Mouse (Mus musculus) lung, adult 2 months (tissue): ENCODE results near the gene Rnf5.

Experiments
- CTCF ChIP-seq: fragments of 200-500 bp; IDR thresholded peaks from 2 replicates; pipeline ENCODE4 v1.5.1; 2011; ENCODE audit warnings: mild to moderate bottlenecking, low read length, control low read depth; ENCODE audit not compliant: insufficient read depth
- POLR2A ChIP-seq: fragments of 200-500 bp; IDR thresholded peaks from 2 replicates; pipeline ENCODE4 v1.6.1; 2011; ENCODE audit warnings: low read depth, mild to moderate bottlenecking, control low read depth, low read length, borderline replicate concordance; ENCODE audit errors: extremely low read depth

DNA sequence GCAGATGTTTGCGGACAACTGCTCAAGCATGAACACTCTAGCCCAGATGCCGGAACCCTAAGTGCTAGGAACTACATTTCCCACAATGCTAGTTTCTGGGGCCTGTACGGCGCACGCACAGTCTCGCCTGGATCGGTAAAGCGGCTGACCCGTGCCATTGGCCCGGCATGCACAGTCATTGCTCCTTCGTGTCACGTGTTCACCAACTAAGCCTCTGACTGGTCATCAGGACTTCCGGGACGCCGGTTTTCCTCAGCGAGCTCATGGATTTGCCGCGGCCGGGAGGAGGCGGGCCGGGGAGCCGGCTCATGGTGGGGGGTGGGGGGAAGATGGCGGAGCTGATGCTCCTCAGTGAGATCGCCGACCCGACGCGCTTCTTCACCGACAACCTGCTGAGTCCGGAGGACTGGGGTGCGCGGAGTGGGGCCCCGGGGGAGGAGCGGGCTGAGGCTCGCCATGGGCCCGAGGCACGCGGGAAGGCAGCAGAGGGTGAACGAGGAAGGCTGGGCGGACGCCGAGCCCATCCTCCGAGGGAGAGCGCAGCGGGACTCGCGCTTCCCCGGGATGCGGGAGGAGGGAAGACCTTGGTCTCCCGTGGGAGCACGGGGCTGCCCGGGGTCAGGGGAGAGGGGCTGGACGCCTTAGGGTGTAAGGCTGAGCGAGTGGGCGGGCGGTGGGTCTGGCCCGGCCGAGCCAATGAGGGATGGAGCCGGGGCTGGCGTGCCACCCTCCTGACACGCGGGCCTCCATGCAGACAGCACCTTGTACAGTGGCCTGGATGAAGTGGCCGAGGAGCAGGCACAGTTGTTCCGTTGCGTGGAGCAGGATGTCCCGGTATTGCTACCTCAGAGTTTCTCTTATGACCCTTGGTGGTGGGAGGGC lies 43.7 kb upstream of the Rnf5 start, which contains the start of gene Atf6b:
- TF ChIP-seq CTCF (no peak), POLR2A (peak; percentile 51; the same call in 1 of the 2 replicates)
